Mouse (Mus musculus) kidney, postnatal 0 days (tissue): Measurements from ENCODE around the gene Cdc73. TPM values are rescaled to one million over a fixed set of nuclear protein-coding genes. Genes with fewer than 3 reads are reported as not detected.
A peak's percentile ranks its signal among the peaks of the same experiment; 100 is the strongest.
"Not testable (repeated sequence)": the region's sequence is repeated elsewhere in the genome, so short reads cannot be mapped to it uniquely, and the experiment has no call there.

Source experiments
- ATAC-seq: fragments of 200-750 bp; cut with Nextera tagmentation; replicated peaks from 2 replicates; pipeline ENCODE4 v1.8.0; 2017; ENCODE audit warnings: low read depth, moderate number of reproducible peaks, moderate TSS enrichment, moderate library complexity; ENCODE audit not compliant: low FRiP score
- DNase-seq: peaks from one replicate; pipeline ENCODE4 v3.0.0-alpha.2; 2016; ENCODE audit warnings: low spot score
- H3K27ac ChIP-seq: fragments of 300-500 bp; sonication (generic); 2 replicates; pipeline ENCODE4 v1.5.1; 2014; ENCODE audit warnings: mild to moderate bottlenecking
- H3K27me3 ChIP-seq: fragments of 300-500 bp; sonication (generic); 2 replicates; pipeline ENCODE4 v1.6.1; 2014; ENCODE audit warnings: low read length, mixed read lengths; ENCODE audit not compliant: insufficient read depth
- H3K36me3 ChIP-seq: fragments of 300-500 bp; sonication (generic); 2 replicates; pipeline ENCODE4 v1.6.1; 2014; ENCODE audit warnings: low read length, mixed read lengths; ENCODE audit not compliant: insufficient read depth
- H3K4me1 ChIP-seq: fragments of 300-500 bp; sonication (generic); replicated peaks from 2 replicates; pipeline ENCODE4 v1.6.1; 2014; ENCODE audit warnings: antibody characterized with exemption, low read length, mixed read lengths; ENCODE audit not compliant: insufficient read depth
- H3K4me2 ChIP-seq: fragments of 300-500 bp; sonication (generic); 2 replicates; pipeline ENCODE4 v1.6.1; 2014; ENCODE audit warnings: mild to moderate bottlenecking, low read length, moderate library complexity, mixed read lengths
- H3K4me3 ChIP-seq: fragments of 300-500 bp; sonication (generic); replicated peaks from 2 replicates; pipeline ENCODE4 v1.5.1; 2014; ENCODE audit warnings: low read depth, low read length
- H3K9ac ChIP-seq: fragments of 300-500 bp; sonication (generic); 2 replicates; pipeline ENCODE4 v1.6.1; 2014; ENCODE audit warnings: low read depth, low read length
- H3K9me3 ChIP-seq: fragments of 300-500 bp; sonication (generic); replicated peaks from 2 replicates; pipeline ENCODE4 v1.6.1; 2016; ENCODE audit warnings: low read length, inconsistent platforms, mixed read lengths
- CTCF ChIP-seq: IDR thresholded peaks from 2 replicates; pipeline ENCODE4 v1.5.1; 2016; ENCODE audit warnings: antibody characterized with exemption, low read depth, mild to moderate bottlenecking, moderate library complexity
- WGBS: fragments of 180-500 bp; shearing (Covaris S2); extraction: QIAGEN DNeasy Blood & Tissue Kit; methylation state at CpG from one replicate; pipeline ENCODE4 v1.1.7; 2014; 5-methylcytosine and 5-hydroxymethylcytosine counted together
- polyA plus RNA-seq: library from polyadenylated mRNA; unstranded; fragments of >200 nt; fragmentation: Nextera tagmentation; extraction: Ambion mirVana; gene quantifications from 2 replicates; pipeline ENCODE4 v1.2.1, GENCODE M21; 2015

Cdc73 gene
- polyA plus RNA-seq, 1 experiment from 2014 or later: 20.4 TPM

GRCm38 (mm10) chr1:143738811-143739210 lies 36.1 kb upstream of the Cdc73 start:
- no peak for TF ChIP-seq CTCF
- Histone ChIP-seq H3K9ac (peak overlapping the region; percentile 66), H3K9me3 (no peaks in the 10 kb centered on the region), H3K4me3 (peak overlapping the region; percentile 60), H3K27ac (0 out of 2 replicates have a peak overlapping the region, but pooled peaks have one; percentile 81), H3K4me1 (0 out of 2 replicates have a peak, but pooled peaks cover 3% of the 10 kb centered on the region), H3K36me3 (peaks cover 11% of the 10 kb centered on the region; the same call in 1 of the 2 replicates), H3K27me3 (no peaks in the 10 kb centered on the region), H3K4me2 (peak overlapping the region; percentile 86)
- no peak for ATAC-seq
- WGBS: 19% methylated on average over 11 of the region's 11 CpGs
- peak; percentile 9 for DNase-seq

- Histone ChIP-seq H3K4me3 (no peak overlapping the region), H3K4me1 (no peaks in the 10 kb centered on the region), H3K27me3 (no peaks in the 10 kb centered on the region), H3K36me3 (no peaks in the 10 kb centered on the region), H3K9me3 (no peaks in the 10 kb centered on the region), H3K9ac (no peak overlapping the region), H3K4me2 (no peak overlapping the region), H3K27ac (no peak overlapping the region)
- TF ChIP-seq CTCF: no peak
- DNase-seq: no peak
- ATAC-seq: no peak
- WGBS: 82% methylated on average over 5 of the region's 5 CpGs
Observed at GRCm38 (mm10) chr1:143733914-143734410, 31.3 kb upstream of the Cdc73 start.

DNA sequence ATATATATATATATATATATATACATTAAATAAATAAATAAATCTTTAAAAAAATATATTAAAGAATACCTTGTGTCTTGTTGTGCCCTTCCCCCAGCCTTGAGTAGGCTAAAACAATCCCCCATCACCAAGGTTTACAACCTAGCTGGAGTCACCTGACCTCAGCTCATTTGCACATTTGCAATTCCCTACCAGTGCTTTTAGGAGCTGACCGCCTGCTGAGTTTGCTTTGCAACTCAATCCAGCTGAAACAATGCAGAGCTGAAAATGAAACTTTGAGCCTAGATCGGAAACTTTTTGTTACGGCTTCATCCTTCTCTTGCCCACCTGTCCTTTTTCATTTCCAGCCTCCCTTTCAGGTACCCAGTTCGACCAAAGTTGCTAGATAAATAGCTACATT lies 29.0 kb upstream of the Cdc73 start:
- H3K4me3 ChIP-seq: no peak overlapping the region
- H3K27ac ChIP-seq: no peak overlapping the region
- no peak for TF ChIP-seq CTCF
- no peaks in the 10 kb centered on the region for H3K4me1 ChIP-seq
- H3K27me3 ChIP-seq: no peaks in the 10 kb centered on the region
- ATAC-seq (no peak), DNase-seq (no peak)
- H3K9me3 ChIP-seq: no peaks in the 10 kb centered on the region
- no peak overlapping the region for H3K9ac ChIP-seq
- 37% methylated on average over 4 of the region's 4 CpGs for WGBS
- H3K4me2 ChIP-seq: no peak overlapping the region
- no peaks in the 10 kb centered on the region for H3K36me3 ChIP-seq

DNA sequence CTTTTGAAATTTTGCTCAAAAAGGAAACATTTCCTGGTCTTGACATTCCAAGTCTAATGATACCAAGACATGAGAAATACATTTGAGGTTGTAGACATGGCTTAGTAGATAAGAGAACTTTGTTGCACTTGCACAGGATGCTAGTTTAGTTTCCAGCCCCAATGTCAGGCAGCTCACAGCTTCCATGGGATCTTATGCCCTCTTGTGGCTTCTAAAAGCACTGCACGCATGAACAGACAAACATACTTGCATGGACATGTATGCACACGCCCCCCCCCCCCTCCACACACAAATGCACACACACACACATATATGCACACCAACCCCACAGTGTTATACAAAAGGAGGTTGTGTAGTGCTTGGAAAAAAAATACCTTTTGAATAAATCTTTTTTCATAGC lies 28.2 kb upstream of the Cdc73 start:
- peak; percentile 60 for TF ChIP-seq CTCF
- DNase-seq (peak; percentile 25), ATAC-seq (0 out of 2 replicates have a peak, but pooled peaks have one; percentile 33)
- Histone ChIP-seq H3K4me3 (no peak overlapping the region), H3K36me3 (no peaks in the 10 kb centered on the region), H3K27me3 (no peaks in the 10 kb centered on the region), H3K4me2 (no peak overlapping the region), H3K4me1 (no peaks in the 10 kb centered on the region), H3K9me3 (no peaks in the 10 kb centered on the region), H3K9ac (no peak overlapping the region), H3K27ac (no peak overlapping the region)
- WGBS: 76% methylated on average over 2 of the region's 2 CpGs

GRCm38 (mm10) chr1:143727701-143728445 lies 25.2 kb upstream of the Cdc73 start:
- Histone ChIP-seq H3K36me3 (no peaks in the 10 kb centered on the region), H3K27me3 (no peaks in the 10 kb centered on the region), H3K27ac (no peak overlapping the region), H3K4me3 (no peak overlapping the region), H3K9ac (no peak overlapping the region), H3K4me1 (no peaks in the 10 kb centered on the region), H3K9me3 (no peaks in the 10 kb centered on the region), H3K4me2 (no peak overlapping the region)
- DNase-seq (no peak), ATAC-seq (no peak)
- no peak for TF ChIP-seq CTCF
- 52% methylated on average over 9 of the region's 9 CpGs for WGBS

DNA sequence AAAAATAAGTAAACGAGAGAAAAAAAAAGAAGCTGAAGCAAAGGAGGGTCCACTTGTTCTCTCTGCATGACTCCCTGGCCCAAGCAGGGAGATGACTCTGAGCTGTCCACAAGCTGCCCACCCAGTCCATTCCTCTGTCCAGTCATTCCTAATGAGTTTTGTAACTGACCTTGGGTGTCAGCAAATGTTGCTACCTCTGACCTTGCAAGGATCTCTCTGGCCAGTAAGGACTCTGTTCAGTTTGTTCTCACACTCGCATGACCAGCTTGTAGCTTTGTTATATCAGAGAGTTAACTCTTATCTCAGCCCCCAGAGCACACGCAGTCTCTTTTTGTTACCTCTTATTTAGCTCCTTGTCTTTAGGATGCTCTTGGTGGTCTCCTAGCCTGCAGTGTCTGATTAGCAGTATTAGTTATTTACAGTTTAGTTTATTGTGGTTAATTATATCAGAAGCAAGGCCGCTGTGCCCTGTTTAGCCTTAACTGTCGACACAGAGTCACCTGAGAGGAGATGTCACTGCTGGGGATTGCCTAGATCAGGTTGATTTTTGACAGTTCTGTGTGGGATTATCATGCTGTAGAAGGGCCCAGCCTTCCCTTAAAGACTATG lies 21.9 kb upstream of the Cdc73 start:
- DNase-seq: no peak
- Histone ChIP-seq H3K27me3 (no peaks in the 10 kb centered on the region), H3K4me2 (no peak overlapping the region), H3K9ac (no peak overlapping the region), H3K4me3 (no peak overlapping the region), H3K27ac (no peak overlapping the region), H3K4me1 (no peaks in the 10 kb centered on the region), H3K9me3 (no peaks in the 10 kb centered on the region), H3K36me3 (no peaks in the 10 kb centered on the region)
- TF ChIP-seq CTCF: no peak
- WGBS: 84% methylated on average over 5 of the region's 5 CpGs
- ATAC-seq: no peak

DNA sequence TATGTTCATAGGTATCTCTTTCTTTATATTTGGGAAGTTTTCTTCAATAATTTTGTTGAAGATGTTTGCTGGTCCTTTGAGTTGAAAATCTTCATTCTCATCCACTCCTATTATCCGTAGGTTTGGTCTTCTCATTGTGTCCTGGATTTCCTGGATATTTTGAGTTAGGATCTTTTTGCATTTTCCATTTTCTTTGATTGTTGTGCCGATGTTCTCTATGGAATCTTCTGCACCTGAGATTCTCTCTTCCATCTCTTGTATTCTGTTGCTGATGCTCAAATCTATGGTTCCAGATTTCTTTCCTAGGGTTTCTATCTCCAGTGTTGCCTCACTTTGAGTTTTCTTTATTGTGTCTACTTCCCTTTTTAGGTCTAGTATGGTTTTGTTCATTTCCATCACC lies 13.3 kb upstream of the Cdc73 start, which contains the start of gene Glrx2:
Gene Glrx2, plus strand, starts transcription at position 301 of the 400 bp plus-strand sequence.
- not testable (repeated sequence) for H3K4me2 ChIP-seq, H3K4me3 ChIP-seq, ATAC-seq, H3K36me3 ChIP-seq, DNase-seq, H3K9me3 ChIP-seq, H3K27ac ChIP-seq, H3K4me1 ChIP-seq, H3K27me3 ChIP-seq, H3K9ac ChIP-seq
- no CpG with 5 or more reads among the region's 2 CpGs for WGBS
